Mouse (Mus musculus) C2C12 (cell line): ENCODE data around the gene Adamts9.

Source experiments
- CTCF ChIP-seq: IDR thresholded peaks from one replicate; pipeline ENCODE4 v1.5.1; 2011; ENCODE audit not compliant: control insufficient read depth, insufficient read depth, insufficient read length
- MAX ChIP-seq: IDR thresholded peaks from one replicate; pipeline ENCODE4 v1.6.1; 2011; ENCODE audit warnings: mild to moderate bottlenecking, control low read depth
- MYOD1 ChIP-seq: IDR thresholded peaks from one replicate; pipeline ENCODE4 v1.6.1; 2011; ENCODE audit warnings: low read depth; ENCODE audit not compliant: control insufficient read depth, insufficient read length
- USF1 ChIP-seq: IDR thresholded peaks from one replicate; pipeline ENCODE4 v1.6.1; 2011; ENCODE audit warnings: low read depth, mild to moderate bottlenecking, control low read depth, moderate library complexity

- peak; percentile 30 for TF ChIP-seq CTCF
- no peak for TF ChIP-seq MYOD1
- TF ChIP-seq USF1: no peak
- no peak for TF ChIP-seq MAX
These were observed 2.0 kb downstream of the Adamts9 start for GRCm38 (mm10) chr6:92941281-92941731.
